Mouse (Mus musculus) regulatory T cell (primary cell): Measurements from ENCODE around the gene Psmb8.

ENCODE experiments used
- in situ Hi-C: fragments of 300-600 bp; cut with MboI, MseI; formaldehyde crosslinking; loops from one replicate; pipeline ENCODE4 v1.15.1; 2025; ENCODE audit warnings: high pct_unique_total_duplicates

Gene Psmb8

DNA sequence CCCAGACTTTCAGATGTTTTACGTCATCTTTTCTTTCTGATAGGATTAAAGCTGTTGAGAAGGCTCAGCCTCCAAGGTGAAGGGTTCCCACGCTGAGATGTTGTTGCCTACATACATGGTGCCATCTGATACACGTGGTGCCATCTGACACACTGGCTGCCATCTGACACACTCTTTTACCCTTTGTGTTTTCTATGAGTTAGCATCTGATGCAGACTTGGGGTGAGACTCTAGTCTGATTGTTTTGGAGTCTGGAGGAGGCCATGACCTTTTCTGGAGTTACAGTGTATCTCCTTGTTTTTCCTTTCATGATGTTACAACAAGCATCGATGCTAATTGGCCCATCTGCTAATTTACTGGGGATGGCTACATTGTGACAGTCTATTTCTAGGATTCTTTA is 47.1 kb downstream of the Psmb8 start:
- in situ Hi-C loops = loop anchor here (5.0 to 10.0 kb wide), 2 partner anchors 32 to 110 kb away; partner anchors contain the start of gene Btnl2

GRCm38 (mm10) chr17:34247047-34247446 is 49.5 kb downstream of the Psmb8 start:
- in situ Hi-C loops = loop anchor here (5.0 to 10.0 kb wide), 2 partner anchors 35 to 108 kb away; partner anchors contain the start of gene Btnl2

DNA sequence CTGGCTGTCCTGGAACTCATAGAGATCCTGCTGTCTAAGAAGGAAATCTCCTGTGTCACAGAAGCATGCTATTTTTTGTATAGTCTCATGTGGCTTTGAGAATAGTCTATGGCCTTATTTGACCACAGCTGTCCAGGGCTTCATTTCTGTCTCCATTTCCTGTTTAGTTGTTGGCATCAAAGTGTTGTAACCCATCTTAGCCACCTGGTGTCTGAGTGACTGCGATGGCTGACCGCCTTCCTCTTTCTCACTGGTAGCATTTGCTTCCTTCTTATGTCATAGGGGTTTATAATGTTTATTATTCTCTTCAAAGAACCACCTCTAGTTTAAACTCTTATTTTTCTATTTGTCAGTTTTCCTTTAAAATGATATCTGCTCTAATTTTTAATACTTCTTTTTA is 51.2 kb downstream of the Psmb8 start:
- in situ Hi-C loops = loop anchor here (5.0 to 10.0 kb wide), 2 partner anchors 36 to 106 kb away; partner anchors contain the start of gene Btnl2

GRCm38 (mm10) chr17:34249361-34249760 is 51.8 kb downstream of the Psmb8 start:
- in situ Hi-C loops = loop anchor here (5.0 to 10.0 kb wide), 2 partner anchors 37 to 105 kb away; partner anchors contain the start of gene Btnl2

GRCm38 (mm10) chr17:34249878-34250277 is 52.4 kb downstream of the Psmb8 start:
- in situ Hi-C loops = loop anchor here (5.0 to 10.0 kb wide), 2 partner anchors 38 to 105 kb away; partner anchors contain the start of gene Btnl2
